Mouse (Mus musculus) CD4-positive, CD25-positive, alpha-beta regulatory T cell, adult 9 weeks (primary cell): ENCODE measurements around the gene Cntnap5b. TPM values are rescaled to one million over a fixed set of nuclear protein-coding genes. Genes with fewer than 3 reads are reported as not detected.

Source experiments
- polyA plus RNA-seq: library from polyadenylated mRNA; unstranded; fragments of 100-300 nt; shearing (Covaris generic); gene quantifications from one replicate; pipeline ENCODE4 v1.2.1, GENCODE M21; 2017

The Cntnap5b gene
- polyA plus RNA-seq, result not detected

GRCm38 (mm10) chr1:99772614-99773013 is at the start of gene Cntnap5b:
Gene Cntnap5b, plus strand, starts transcription at chr1:99772765.

